Mouse (Mus musculus) MEL-GATA-1-ER (cell line): ENCODE data around the gene Rasgrf2.
A peak's percentile ranks its signal among the peaks of the same experiment; 100 is the strongest.

Experiments
- DNase-seq: peaks from one replicate; pipeline ENCODE4 v3.0.0-alpha.2; 2012; ENCODE audit warnings: low read depth; ENCODE audit errors: extremely low read depth

Gene Rasgrf2

DNA sequence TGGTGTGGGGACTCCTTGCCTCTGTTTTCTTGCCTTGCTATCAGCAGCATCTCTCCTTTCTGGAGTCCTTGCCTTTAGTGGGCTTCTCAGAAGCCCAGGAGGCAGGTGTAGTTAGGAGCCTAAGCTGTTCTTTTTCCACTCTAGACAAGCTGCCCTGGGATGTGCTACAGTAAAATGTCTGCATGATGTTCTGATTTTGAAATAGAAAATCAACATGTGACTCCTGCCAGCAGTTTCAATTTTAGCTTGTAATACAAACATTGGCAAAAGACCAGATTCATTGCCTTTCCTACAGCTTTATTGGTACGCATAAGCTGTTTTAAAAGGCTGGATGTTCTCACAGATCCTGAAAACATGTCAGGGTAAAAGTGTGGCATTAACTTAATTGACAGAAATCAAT, 176.3 kb downstream of the Rasgrf2 start:
- DNase-seq, result no peak

DNA sequence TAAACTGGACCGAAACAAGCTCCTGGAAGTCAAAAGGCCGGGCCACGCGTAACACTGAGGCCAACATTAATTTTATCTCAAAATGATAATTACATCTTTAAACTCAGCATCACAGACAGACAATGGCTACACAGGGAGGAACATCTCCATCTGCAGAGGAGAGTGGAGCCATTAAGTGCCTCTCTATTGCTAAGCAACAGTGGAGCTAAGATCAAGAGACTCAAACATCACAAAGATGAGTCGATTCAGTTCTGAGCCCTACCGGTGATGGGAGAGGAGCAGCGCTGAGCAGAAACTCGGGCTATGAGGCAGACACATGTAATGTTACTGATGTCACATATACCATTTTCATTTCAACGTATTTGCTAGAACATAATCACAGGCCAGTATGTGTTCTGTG, 191.3 kb downstream of the Rasgrf2 start:
- no peak for DNase-seq

GRCm38 (mm10) chr13:91938826-91939225, 192.6 kb downstream of the Rasgrf2 start:
- DNase-seq, result no peak

DNA sequence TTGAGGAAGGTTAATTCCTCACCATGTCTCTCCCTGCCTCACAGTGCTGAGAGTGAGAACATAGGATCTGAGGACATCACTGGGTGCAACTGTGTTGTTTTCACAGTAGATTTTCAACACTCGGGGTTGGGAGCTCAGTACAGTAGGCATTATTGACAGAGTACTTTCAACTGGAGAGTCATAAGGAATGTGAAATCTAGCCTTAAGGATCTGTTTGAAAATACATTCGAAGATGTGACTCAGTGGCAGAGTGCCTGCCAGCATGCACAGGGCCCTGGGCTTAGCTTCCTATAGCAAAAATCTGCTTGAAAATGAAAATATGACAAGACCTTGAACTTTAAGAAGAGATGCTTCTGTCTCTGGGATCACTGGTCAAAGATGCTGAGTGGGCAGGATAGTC, 194.2 kb downstream of the Rasgrf2 start:
- DNase-seq, result no peak

DNA sequence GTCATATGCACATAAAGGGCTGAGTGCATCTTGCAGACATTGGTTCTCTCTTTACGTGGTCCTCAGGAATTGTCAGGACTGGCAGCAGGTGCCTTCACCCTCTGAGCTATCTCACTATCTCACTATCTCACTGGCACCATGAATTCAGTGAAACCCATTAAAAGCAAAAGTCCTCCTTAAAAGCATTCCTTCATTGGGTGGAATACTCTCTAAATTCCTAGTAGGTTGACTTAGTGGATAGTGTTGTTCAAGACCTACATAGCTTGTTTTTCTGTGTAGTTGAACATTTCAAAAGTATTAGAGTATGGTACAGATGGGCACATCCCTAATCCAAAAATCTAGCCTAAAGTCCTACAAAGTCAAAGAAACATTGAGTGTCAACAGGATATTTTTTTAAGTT, 199.3 kb downstream of the Rasgrf2 start:
- DNase-seq, result no peak

DNA sequence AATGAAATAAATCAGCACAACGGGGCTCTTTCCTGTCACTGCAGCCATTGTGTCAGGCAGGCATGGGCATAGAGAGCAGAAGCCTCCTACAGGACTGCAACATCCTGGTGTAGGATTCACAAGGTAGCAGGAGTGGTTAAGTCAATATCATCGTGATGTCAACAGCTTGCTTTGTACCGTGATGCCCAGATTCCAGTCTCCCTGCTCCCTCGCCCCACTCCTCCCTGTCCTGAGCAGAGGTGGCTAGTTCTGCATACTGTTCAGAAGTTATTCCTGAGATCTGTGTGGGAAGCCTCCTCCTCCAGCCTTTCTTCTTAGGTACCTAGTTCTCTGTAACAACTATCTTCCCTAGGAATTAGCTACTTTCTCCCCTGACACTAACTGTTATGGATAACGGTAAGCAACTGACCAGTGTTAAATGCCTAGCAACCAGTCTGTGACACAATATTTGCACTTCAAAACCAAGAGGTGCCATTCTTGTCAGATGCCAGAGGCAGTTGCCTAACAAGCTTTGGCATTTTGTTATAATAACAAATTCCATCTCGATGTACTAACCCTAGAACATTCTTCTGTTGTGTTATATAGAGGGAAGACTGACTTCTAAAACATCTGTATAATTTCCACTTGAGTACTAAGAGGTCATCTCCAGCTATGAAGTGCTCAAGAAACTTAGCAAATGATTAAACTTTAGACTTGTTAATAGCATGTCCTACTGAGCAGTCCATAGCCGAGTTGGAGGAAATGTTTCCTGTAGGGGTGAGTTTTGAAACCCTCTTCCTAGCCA, 201.3 kb downstream of the Rasgrf2 start:
- DNase-seq, result no peak

DNA sequence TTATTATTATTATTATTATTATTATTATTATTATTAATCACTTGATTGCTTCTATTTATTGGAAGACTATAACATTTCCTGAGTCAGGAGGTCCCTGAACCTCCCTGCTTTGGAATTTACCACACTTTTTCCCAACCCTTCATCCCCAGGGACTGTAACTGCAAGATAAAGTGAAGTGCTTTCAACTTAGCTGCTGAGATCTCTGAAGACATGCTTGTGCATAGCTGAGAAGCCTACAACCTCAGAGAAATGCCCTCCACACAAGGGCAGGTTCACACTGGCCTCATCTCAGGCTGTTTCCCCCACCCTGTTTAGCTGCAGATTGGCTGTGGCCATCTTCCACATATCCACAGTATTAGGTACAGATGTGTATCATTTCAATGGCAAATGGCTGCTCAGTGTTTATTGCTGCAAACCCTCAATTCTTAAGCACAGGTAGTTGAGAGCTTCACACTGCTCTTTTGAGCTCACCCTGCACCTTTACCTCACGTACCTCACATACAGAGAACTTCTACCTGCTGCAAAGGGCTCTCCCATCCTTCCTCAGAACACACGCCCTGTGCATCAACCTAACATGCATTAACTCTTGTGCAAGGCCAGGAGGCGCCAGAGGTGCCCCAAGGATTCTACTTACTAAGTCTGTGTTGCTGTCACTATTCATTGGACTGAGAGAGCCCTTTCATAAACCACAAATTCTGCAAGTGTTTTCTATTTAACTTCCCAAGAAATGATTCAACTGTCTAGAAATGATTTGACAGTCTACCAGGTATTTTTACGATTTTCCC, 202.7 kb downstream of the Rasgrf2 start:
- DNase-seq, result no peak

GRCm38 (mm10) chr13:91921010-91921409, 210.4 kb downstream of the Rasgrf2 start:
- DNase-seq, result no peak

DNA sequence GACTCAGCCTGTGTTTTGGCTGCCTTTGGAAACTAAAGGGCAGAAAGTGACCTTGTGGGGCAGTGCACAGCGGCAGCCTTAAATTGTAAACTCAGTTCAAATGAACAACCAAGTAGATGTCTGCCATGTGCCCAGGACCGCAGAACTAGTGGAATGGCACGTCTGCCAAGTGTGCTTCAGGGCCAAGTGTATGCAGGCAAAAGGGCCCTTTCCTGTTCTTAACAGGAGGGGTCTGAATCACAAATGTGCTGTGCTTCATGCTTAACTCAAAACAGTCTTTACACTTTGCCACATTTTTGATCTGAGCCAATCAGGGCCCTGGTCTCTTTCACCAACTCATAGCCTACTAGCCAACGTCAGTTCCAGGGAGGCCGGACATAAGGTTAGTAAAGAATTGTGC, 212.7 kb downstream of the Rasgrf2 start:
- DNase-seq, result no peak

DNA sequence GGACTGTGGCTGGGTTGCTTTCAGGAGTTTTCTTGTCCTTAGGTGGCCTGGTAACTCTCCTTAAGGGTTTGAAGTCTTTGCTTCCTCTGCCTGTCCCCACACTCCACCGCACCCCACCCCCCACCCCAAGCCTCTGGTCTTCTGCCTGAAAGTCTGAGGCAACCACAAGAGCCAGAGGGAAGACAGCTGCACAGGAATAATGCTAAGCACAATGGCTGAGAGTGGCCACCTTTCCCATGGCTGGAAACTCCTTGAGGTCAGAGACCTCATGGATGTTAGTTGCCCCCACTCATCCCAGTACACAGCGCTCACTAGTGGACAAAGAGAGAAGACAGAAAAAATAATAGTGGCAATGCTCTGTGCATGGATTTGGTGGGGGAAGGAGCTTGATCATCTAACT, 213.6 kb downstream of the Rasgrf2 start:
- no peak for DNase-seq

- DNase-seq, result no peak
Measured at GRCm38 (mm10) chr13:91916308-91916707, 215.1 kb downstream of the Rasgrf2 start.

- no peak for DNase-seq
Measured at GRCm38 (mm10) chr13:91915582-91916239, 215.7 kb downstream of the Rasgrf2 start.

DNA sequence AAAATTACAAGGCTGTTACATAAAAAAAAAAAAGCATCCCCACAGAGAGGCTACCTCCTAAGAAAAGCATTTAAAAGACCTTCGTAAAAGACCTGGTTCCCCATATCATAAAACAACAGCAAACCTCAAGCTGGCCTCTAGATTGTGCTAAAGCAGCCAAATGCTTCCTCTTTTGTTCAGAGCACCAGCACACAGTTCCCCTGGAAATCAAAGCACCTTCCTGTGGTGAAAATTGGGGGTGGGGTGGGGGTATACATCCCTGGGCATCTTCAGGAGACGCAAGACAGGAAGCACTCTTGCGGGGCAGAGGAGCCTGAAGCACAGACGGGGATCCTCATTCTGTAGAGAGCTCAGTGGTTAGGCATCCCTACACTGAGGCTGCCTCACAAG, 216.3 kb downstream of the Rasgrf2 start:
- peak; percentile 50 for DNase-seq

- no peak for DNase-seq
Measured at GRCm38 (mm10) chr13:91911652-91912051, 219.8 kb downstream of the Rasgrf2 start.

DNA sequence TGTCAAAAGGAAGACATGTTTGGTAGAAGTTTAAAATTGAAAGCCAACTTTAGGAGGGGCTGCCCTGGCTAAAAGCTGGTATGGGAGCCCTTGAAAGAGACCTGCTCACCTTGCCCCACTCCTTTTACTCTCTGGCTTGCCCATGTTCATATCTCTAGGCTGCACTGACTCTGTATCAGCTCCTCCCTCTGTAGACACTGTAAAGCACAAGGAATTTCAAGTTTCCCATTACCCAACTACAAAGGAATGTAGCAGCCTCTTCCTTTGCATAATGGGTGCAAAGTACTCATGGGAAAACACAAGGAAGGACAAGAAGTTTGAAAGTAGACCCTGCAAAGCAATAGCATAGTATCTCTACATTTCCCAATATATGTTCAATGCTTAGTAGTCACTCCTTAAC, 220.2 kb downstream of the Rasgrf2 start:
- DNase-seq, result no peak

GRCm38 (mm10) chr13:91908202-91908980, 223.1 kb downstream of the Rasgrf2 start:
- peak; percentile 28 for DNase-seq

GRCm38 (mm10) chr13:91906338-91906737, 225.1 kb downstream of the Rasgrf2 start:
- DNase-seq, result no peak

DNA sequence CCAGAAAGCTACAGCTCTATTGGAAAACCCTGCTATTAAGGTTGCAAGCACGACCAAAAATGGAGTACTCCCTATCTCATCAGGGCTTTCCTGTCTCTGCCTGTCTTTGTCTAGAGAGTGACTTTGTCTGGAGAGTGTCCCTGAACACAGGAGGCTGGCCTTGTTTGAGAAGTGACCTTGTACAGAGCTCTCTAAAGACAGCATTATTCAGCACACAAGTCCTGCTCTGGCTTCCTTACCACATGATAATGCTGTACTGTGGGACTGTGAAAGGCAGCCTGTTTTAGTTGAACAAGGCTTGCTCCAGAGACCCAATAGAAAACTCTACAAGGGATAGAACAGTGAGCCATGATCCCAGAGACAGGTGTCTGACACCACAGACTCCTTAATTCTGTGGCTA, 235.0 kb downstream of the Rasgrf2 start:
- DNase-seq, result no peak

DNA sequence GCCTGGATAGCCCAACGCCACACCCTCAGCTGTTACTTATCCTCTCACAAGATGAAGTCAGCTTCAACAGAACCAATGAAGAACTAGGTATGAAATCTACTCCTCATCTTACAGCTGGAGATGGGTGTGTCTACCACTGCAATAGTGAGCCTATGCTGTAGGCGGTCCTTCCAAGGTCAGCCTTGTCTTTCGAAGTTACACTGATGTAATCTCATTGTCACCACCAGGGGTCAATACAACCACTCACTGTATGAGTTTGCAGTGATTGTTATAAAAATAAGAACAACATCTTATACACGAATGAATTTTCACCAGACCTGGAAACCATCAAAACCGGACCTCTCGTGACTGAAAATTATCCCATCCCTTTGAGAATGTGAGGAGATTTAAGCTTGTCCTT, 238.3 kb downstream of the Rasgrf2 start:
- peak; percentile 6 for DNase-seq

DNA sequence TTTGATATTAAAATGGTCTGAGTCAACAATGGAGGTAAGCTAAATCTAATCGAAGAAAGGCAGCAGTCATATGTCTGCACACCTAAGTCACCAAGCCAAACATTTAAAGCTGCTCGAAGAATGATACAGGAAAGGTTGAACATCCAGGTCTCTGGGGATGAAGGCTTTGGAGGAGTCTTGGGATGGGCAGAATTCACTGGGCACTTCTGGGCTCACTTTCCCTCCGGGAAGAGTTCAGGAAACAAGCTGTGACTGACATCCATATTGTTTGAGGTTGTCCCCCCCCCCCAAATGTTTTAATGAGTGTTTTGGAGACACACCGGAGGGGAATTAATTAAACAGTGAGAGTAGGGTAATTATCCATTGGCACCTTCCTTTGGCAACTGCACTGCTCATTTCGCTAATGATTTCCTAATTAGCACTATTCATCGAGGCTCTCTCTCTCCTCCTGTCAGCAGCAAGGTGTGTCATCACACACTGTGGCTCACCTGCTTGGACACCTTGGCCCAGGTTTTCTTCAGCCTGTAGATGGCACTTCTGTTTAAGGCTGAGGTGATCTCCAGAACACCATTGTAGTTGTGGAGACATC, 241.3 kb downstream of the Rasgrf2 start:
- no peak for DNase-seq

- DNase-seq, result no peak
Measured at GRCm38 (mm10) chr13:91884714-91885386, 246.6 kb downstream of the Rasgrf2 start.
